Mouse (Mus musculus) heart, adult 2 months (tissue): ENCODE results near the gene Art3. TPM values are rescaled to one million over a fixed set of nuclear protein-coding genes. Genes with fewer than 3 reads are reported as not detected.
A peak's percentile ranks its signal among the peaks of the same experiment; 100 is the strongest.
"Not testable (repeated sequence)": the region's sequence is repeated elsewhere in the genome, so short reads cannot be mapped to it uniquely, and the experiment has no call there.

Experiments
- DNase-seq, 2 experiments: peaks; one replicate each; pipeline ENCODE4 v3.0.0; 2021
- H3K27ac ChIP-seq: fragments of 200-600 bp; 2 replicates; pipeline ENCODE4 v1.8.1; 2022
- H3K27me3 ChIP-seq: fragments of 200-500 bp; 2 replicates; pipeline ENCODE4 v1.6.1; 2012; ENCODE audit warnings: mild to moderate bottlenecking, low read length, inconsistent platforms, mixed read lengths; ENCODE audit not compliant: control insufficient read depth, insufficient read depth
- H3K36me3 ChIP-seq: fragments of 200-500 bp; 2 replicates; pipeline ENCODE4 v1.6.1; 2012; ENCODE audit warnings: low read length, inconsistent platforms; ENCODE audit not compliant: control insufficient read depth, insufficient read depth
- H3K4me1 ChIP-seq: fragments of 200-500 bp; 2 replicates; pipeline ENCODE4 v1.6.1; 2011; ENCODE audit warnings: low read length; ENCODE audit not compliant: control insufficient read depth, insufficient read depth
- H3K4me3 ChIP-seq: fragments of 200-600 bp; 2 replicates; pipeline ENCODE4 v1.8.1; 2022
- H3K79me2 ChIP-seq: fragments of 200-500 bp; replicated peaks from 2 replicates; pipeline ENCODE4 v1.6.1; 2012; ENCODE audit warnings: mild to moderate bottlenecking, inconsistent platforms, low read length, moderate library complexity, mixed read lengths; ENCODE audit not compliant: control insufficient read depth, insufficient read depth
- H3K9ac ChIP-seq: fragments of 200-500 bp; 2 replicates; pipeline ENCODE4 v1.6.1; 2012; ENCODE audit warnings: low read depth, mild to moderate bottlenecking, control low read depth, inconsistent platforms, low read length, mixed read lengths
- CTCF ChIP-seq: fragments of 200-600 bp; IDR thresholded peaks from 2 replicates; pipeline ENCODE4 v1.8.1; 2022; ENCODE audit warnings: antibody characterized with exemption, mild to moderate bottlenecking, moderate library complexity
- EP300 ChIP-seq: fragments of 200-500 bp; IDR thresholded peaks from 2 replicates; pipeline ENCODE4 v1.6.1; 2011; ENCODE audit warnings: low read depth, low read length, control low read depth; ENCODE audit not compliant: insufficient read depth
- POLR2A ChIP-seq: fragments of 200-500 bp; IDR thresholded peaks from 2 replicates; pipeline ENCODE4 v1.6.1; 2011; ENCODE audit warnings: mild to moderate bottlenecking, low read depth, low read length, control low read depth; ENCODE audit not compliant: insufficient read depth
- WGBS: fragments of 180-500 bp; shearing (Covaris S2); methylation state at CpG from one replicate; pipeline ENCODE4 v1.1.7; 2018; 5-methylcytosine and 5-hydroxymethylcytosine counted together
- intact Hi-C: fragments of 180-260 bp; cut with DNase I; formaldehyde crosslinking; loops from one replicate; pipeline ENCODE4 v1.15.1; 2025
- polyA plus RNA-seq: library from polyadenylated mRNA; depleted of rRNA; stranded (reverse); fragments of >200 nt; gene quantifications from 2 replicates; pipeline ENCODE4 v1.2.3, GENCODE M21; 2012
- total RNA-seq, 2 experiments: library from RNA; stranded (reverse); gene quantifications; 2 replicates each; pipeline ENCODE4 v1.2.3; 2021

The Art3 gene
- total and polyA plus RNA-seq, 3 experiments: 268 to 797 (median 622) TPM

GRCm38 (mm10) chr5:92348794-92349413 is 17.3 kb downstream of the Art3 start, which contains the start of gene Cxcl10:
TSS of gene Cxcl10 (minus strand) at chr5:92348889.
- Histone ChIP-seq H3K4me1 (peaks cover 7% of the 10 kb centered on the region), H3K9ac (no peak within 1 kb of the TSS), H3K27ac (no peak within 1 kb of the TSS; the same call in 1 of the 2 replicates), H3K27me3 (no peaks in the 10 kb centered on the region), H3K36me3 (no peaks in the 10 kb centered on the region), H3K4me3 (peak within 1 kb of the TSS; percentile 31), H3K79me2 (no peaks in the 10 kb centered on the region)
- intact Hi-C loops: loop anchor here (2.0 kb wide), 1 partner anchor 26 kb away; no protein-coding TSS in a partner anchor
- 8% methylated on average over 14 of the region's 14 CpGs for WGBS
- peak; percentile 51 to 63 for DNase-seq
- TF ChIP-seq EP300 (no peak), POLR2A (no peak), CTCF (no peak)

GRCm38 (mm10) chr5:92349731-92350130 is 18.1 kb downstream of the Art3 start:
- TF ChIP-seq CTCF (no peak), POLR2A (no peak), EP300 (no peak)
- intact Hi-C loops: loop anchor here (2.0 to 5.0 kb wide), 2 partner anchors 25 to 37 kb away; partner anchors contain the start of gene Sdad1
- WGBS: 72% methylated on average over 7 of the region's 7 CpGs
- DNase-seq: no peak
- H3K27ac ChIP-seq: no peak overlapping the region
- peaks cover 7% of the 10 kb centered on the region for H3K4me1 ChIP-seq
- no peaks in the 10 kb centered on the region for H3K36me3 ChIP-seq
- no peaks in the 10 kb centered on the region for H3K79me2 ChIP-seq
- H3K4me3 ChIP-seq: no peak overlapping the region
- no peak overlapping the region for H3K9ac ChIP-seq
- no peaks in the 10 kb centered on the region for H3K27me3 ChIP-seq

GRCm38 (mm10) chr5:92352716-92353115 is 21.1 kb downstream of the Art3 start:
- not testable (repeated sequence) for DNase-seq, H3K4me1 ChIP-seq, H3K79me2 ChIP-seq, H3K4me3 ChIP-seq, H3K27ac ChIP-seq, H3K27me3 ChIP-seq, H3K36me3 ChIP-seq, H3K9ac ChIP-seq
- 71% methylated on average over 4 of the region's 4 CpGs for WGBS
- intact Hi-C loops: loop anchor here (5.0 kb wide), 1 partner anchor 40 kb away; the partner anchor contains the start of gene Sdad1

- peak overlapping the region; percentile 78 for H3K27ac ChIP-seq
- no peaks in the 10 kb centered on the region for H3K27me3 ChIP-seq
- no peaks in the 10 kb centered on the region for H3K79me2 ChIP-seq
- peak; percentile 70 to 80 for DNase-seq
- no peaks in the 10 kb centered on the region for H3K36me3 ChIP-seq
- WGBS: 11% methylated on average over 11 of the region's 11 CpGs
- H3K4me3 ChIP-seq: peak overlapping the region; percentile 63
- TF ChIP-seq EP300 (0 out of 2 replicates have a peak, but pooled peaks have one; percentile 14), POLR2A (peak; percentile 44; the same call in 1 of the 2 replicates), CTCF (no peak)
- intact Hi-C loops: loop anchor here (5.0 kb wide), 1 partner anchor 41 kb away; the partner anchor contains the start of gene Sdad1
- H3K4me1 ChIP-seq: peaks cover 7% of the 10 kb centered on the region
- peak overlapping the region; percentile 54; the same call in 1 of the 2 replicates for H3K9ac ChIP-seq
Observed at GRCm38 (mm10) chr5:92353517-92353916, 21.9 kb downstream of the Art3 start.

- H3K4me1 ChIP-seq: peaks cover under 1% of the 10 kb centered on the region
- intact Hi-C loops: no loop called here
- no peak overlapping the region for H3K27ac ChIP-seq
- WGBS: 16% methylated on average over 12 of the region's 12 CpGs
- H3K36me3 ChIP-seq: no peaks in the 10 kb centered on the region
- TF ChIP-seq CTCF (no peak), POLR2A (no peak), EP300 (no peak)
- H3K9ac ChIP-seq: no peak overlapping the region
- no peaks in the 10 kb centered on the region for H3K79me2 ChIP-seq
- no peak overlapping the region for H3K4me3 ChIP-seq
- no peaks in the 10 kb centered on the region for H3K27me3 ChIP-seq
- DNase-seq: no peak
Observed at GRCm38 (mm10) chr5:92358033-92358432, 26.4 kb downstream of the Art3 start.

GRCm38 (mm10) chr5:92358767-92359455 is 27.3 kb downstream of the Art3 start:
- Histone ChIP-seq H3K79me2 (no peaks in the 10 kb centered on the region), H3K36me3 (no peaks in the 10 kb centered on the region), H3K4me3 (no peak overlapping the region), H3K4me1 (no peaks in the 10 kb centered on the region; the same call in 1 of the 2 replicates), H3K27ac (no peak overlapping the region; the same call in 1 of the 2 replicates), H3K27me3 (no peaks in the 10 kb centered on the region), H3K9ac (no peak overlapping the region)
- 57% methylated on average over 11 of the region's 11 CpGs for WGBS
- intact Hi-C loops: no loop called here
- TF ChIP-seq EP300 (no peak), POLR2A (no peak), CTCF (peak; percentile 27; the same call in 1 of the 2 replicates)
- peak in 1 of 2 experiments; percentile 52 for DNase-seq
